In genomic region chr15:25554945-25555344, GRCm38 (mm10) we compare ENCODE assay signal across 17 mouse cellular contexts.
"Had no signal": no experiment of that assay in that cellular context is flagged by ENCODE, and none has a peak within 500 bp of the region (broad histone marks: within the 10 kb centered on the region; RNA-seq: fewer than 3 reads in every experiment).

No protein-coding gene starts in this region.

- ATAC-seq: lung, postnatal 0 days; midbrain, embryonic 15.5 days had no signal

- H3K27ac ChIP-seq: lung, embryonic 15.5 days; macrophage; midbrain, embryonic 13.5 days; midbrain, embryonic 15.5 days; neural tube, embryonic 12.5 days; stomach, embryonic 15.5 days; stomach, postnatal 0 days had no signal

- H3K27me3 ChIP-seq: lung, embryonic 15.5 days; midbrain, embryonic 13.5 days; midbrain, embryonic 15.5 days; neural tube, embryonic 12.5 days; stomach, embryonic 15.5 days had no signal

- DNase-seq: lung, adult 2 months; lung, postnatal 14 days; lung, postnatal 36 days; right cerebral cortex, postnatal 14 days; thymus, adult 2 months; thymus, postnatal 25 days; thymus, postnatal 4 days had no signal

- H3K4me2 ChIP-seq: lung, embryonic 15.5 days; midbrain, embryonic 11.5 days; midbrain, embryonic 13.5 days; midbrain, embryonic 15.5 days; neural tube, embryonic 12.5 days; stomach, embryonic 15.5 days had no signal

- H3K36me3 ChIP-seq: lung, embryonic 15.5 days; midbrain, embryonic 13.5 days; midbrain, embryonic 15.5 days; neural tube, embryonic 12.5 days; stomach, embryonic 15.5 days had no signal

- H3K4me1 ChIP-seq: midbrain, embryonic 13.5 days; midbrain, embryonic 15.5 days; neural tube, embryonic 12.5 days; stomach, embryonic 15.5 days had no signal

- H3K9ac ChIP-seq: lung, embryonic 15.5 days; midbrain, embryonic 13.5 days; midbrain, embryonic 15.5 days; neural tube, embryonic 12.5 days; stomach, embryonic 15.5 days had no signal

- H3K9me3 ChIP-seq: lung, embryonic 15.5 days; megakaryocyte, embryonic 14.5 days; midbrain, embryonic 13.5 days; midbrain, embryonic 15.5 days; neural tube, embryonic 12.5 days; stomach, embryonic 15.5 days had no signal

- H3K4me3 ChIP-seq: lung, embryonic 15.5 days; megakaryocyte, embryonic 14.5 days; midbrain, embryonic 13.5 days; midbrain, embryonic 15.5 days; neural tube, embryonic 12.5 days; stomach, embryonic 15.5 days had no signal
